18 mouse cellular contexts compared by ENCODE assay signal in the genomic region with DNA sequence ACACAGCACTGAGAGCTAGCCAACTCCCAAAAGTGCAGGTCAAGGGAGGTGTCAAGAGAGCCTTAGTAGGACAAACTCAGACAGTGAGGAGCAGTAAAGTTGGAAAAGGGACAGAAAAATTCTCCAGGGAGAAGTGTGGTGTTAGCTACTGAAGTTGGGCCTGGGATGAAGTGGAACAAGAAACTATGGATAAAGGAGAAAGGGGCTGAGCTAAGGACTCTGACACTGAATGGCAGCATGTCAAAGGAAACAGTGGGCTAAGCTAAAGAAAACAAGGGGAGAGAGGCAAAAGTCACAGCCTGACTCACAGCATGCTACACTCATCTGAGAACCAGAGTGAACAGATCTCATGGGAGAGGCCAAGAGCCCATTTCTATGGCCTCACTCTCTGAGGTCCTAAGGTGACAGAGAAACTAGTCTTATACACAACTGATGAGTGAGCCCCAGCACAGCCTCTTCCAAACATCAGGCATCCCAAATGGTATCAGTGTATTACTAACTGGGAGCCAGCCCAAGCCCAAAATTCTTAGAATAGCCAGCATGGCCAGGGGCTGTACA.
A peak's percentile ranks its signal among the peaks of the same experiment; 100 is the strongest.
DNase-seq lines count a peak whose midpoint lies in the region; ATAC-seq and TF ChIP-seq lines count a peak whose summit lies in the region.
"Had no signal": no experiment of that assay in that cellular context is flagged by ENCODE, and none has a peak within 500 bp of the region (broad histone marks: within the 10 kb centered on the region; RNA-seq: fewer than 3 reads in every experiment).

No protein-coding gene starts in this region.

- no peak overlapping the region for H3K4me3 ChIP-seq in heart, embryonic 15.5 days
- H3K4me3 ChIP-seq in liver, embryonic 13.5 days (replicated peaks), result no peak overlapping the region
- H3K4me3 ChIP-seq in liver, embryonic 11.5 days (ENCODE audit: low read depth, low read length), result no peak overlapping the region
- no peak overlapping the region for H3K4me3 ChIP-seq in embryonic facial prominence, embryonic 14.5 days (ENCODE audit: low read depth, low read length)
- no peak overlapping the region for H3K4me3 ChIP-seq in myocyte

- no peaks in the 10 kb centered on the region for H3K27me3 ChIP-seq in heart, embryonic 15.5 days
- H3K27me3 ChIP-seq in liver, embryonic 13.5 days, result no peaks in the 10 kb centered on the region
- no peaks in the 10 kb centered on the region for H3K27me3 ChIP-seq in liver, embryonic 11.5 days (replicated peaks; ENCODE audit: control insufficient read depth, insufficient read depth, low read length)
- no peaks in the 10 kb centered on the region for H3K27me3 ChIP-seq in embryonic facial prominence, embryonic 14.5 days (replicated peaks; ENCODE audit: control insufficient read depth, insufficient read depth, low read length)
- no peaks in the 10 kb centered on the region for H3K27me3 ChIP-seq in myocyte (ENCODE audit: control insufficient read depth, insufficient read depth, insufficient read length)

- TF ChIP-seq POLR2A in myocyte (IDR thresholded peaks at IDR 0.05; ENCODE audit: insufficient read length, low read depth), result no peak

- H3K4me2 ChIP-seq in heart, embryonic 15.5 days, result no peak overlapping the region
- no peak overlapping the region for H3K4me2 ChIP-seq in liver, embryonic 13.5 days
- no peak overlapping the region for H3K4me2 ChIP-seq in liver, embryonic 11.5 days
- H3K4me2 ChIP-seq in embryonic facial prominence, embryonic 14.5 days (ENCODE audit: low read depth, low read length), result no peak overlapping the region
- H3K4me2 ChIP-seq in myocyte (ENCODE audit: low read depth), result peak overlapping the region; percentile 24
- H3K4me2 ChIP-seq: heart, embryonic 11.5 days had no signal

- peak overlapping the region; percentile 93 for H3K27ac ChIP-seq in heart, embryonic 15.5 days
- peak overlapping the region; percentile 95 for H3K27ac ChIP-seq in liver, embryonic 13.5 days
- no peak overlapping the region for H3K27ac ChIP-seq in liver, embryonic 11.5 days (ENCODE audit: low read depth, low read length)
- peak overlapping the region; percentile 90 for H3K27ac ChIP-seq in embryonic facial prominence, embryonic 14.5 days (replicated peaks; ENCODE audit: low read depth, low read length)
- H3K27ac ChIP-seq: kidney, postnatal 0 days had no signal

- no peak for ATAC-seq in heart, embryonic 15.5 days (replicated peaks; ENCODE audit: insufficient number of reproducible peaks, insufficient read depth, low FRiP score, low read depth)
- no peak for ATAC-seq in liver, embryonic 13.5 days (ENCODE audit: low read depth)
- ATAC-seq in liver, embryonic 11.5 days (replicated peaks; ENCODE audit: low FRiP score), result no peak
- no peak for ATAC-seq in embryonic facial prominence, embryonic 14.5 days (ENCODE audit: low read depth)
- ATAC-seq in monocyte, adult 5-6 weeks (replicated peaks; ENCODE audit: insufficient number of reproducible peaks, low FRiP score, low TSS enrichment, poor library complexity, severe bottlenecking), result no peak
- ATAC-seq: forebrain, postnatal 0 days had no signal

- no peak for DNase-seq in heart, adult 9 months (ENCODE audit: low spot score in 2 of 2)
- no peak for DNase-seq in liver, embryonic 13.5 days
- DNase-seq in liver, embryonic 11.5 days (ENCODE audit: low spot score), result no peak
- DNase-seq in embryonic facial prominence, embryonic 14.5 days (ENCODE audit: low spot score), result no peak
- DNase-seq: adrenal gland, adult 2 months; cerebellum, adult 8-10 months; forebrain, postnatal 0 days; gastrocnemius, postnatal 10 days; kidney, adult 18-20 months; layer of hippocampus, postnatal 36 days; lung, postnatal 14 days; midbrain, embryonic 14.5 days; right cerebral cortex, postnatal 4 days had no signal

- H3K4me1 ChIP-seq in heart, embryonic 15.5 days (replicated peaks), result peaks cover 99% of the 10 kb centered on the region
- peaks cover 100% of the 10 kb centered on the region for H3K4me1 ChIP-seq in liver, embryonic 13.5 days (replicated peaks)
- peaks cover 83% of the 10 kb centered on the region for H3K4me1 ChIP-seq in liver, embryonic 11.5 days (replicated peaks; ENCODE audit: control insufficient read depth, insufficient read depth, low read length)
- peaks cover 79% of the 10 kb centered on the region for H3K4me1 ChIP-seq in embryonic facial prominence, embryonic 14.5 days (ENCODE audit: control insufficient read depth, insufficient read depth, low read length)

- H3ac ChIP-seq in myocyte (ENCODE audit: control insufficient read depth, insufficient read length), result no peak overlapping the region

- no peaks in the 10 kb centered on the region for H3K9me3 ChIP-seq in heart, embryonic 15.5 days (replicated peaks)
- no peaks in the 10 kb centered on the region for H3K9me3 ChIP-seq in liver, embryonic 13.5 days (replicated peaks)
- no peaks in the 10 kb centered on the region for H3K9me3 ChIP-seq in liver, embryonic 11.5 days (ENCODE audit: control insufficient read depth, low read length)
- no peaks in the 10 kb centered on the region for H3K9me3 ChIP-seq in embryonic facial prominence, embryonic 14.5 days (ENCODE audit: control insufficient read depth, low read length)

- peaks cover 94% of the 10 kb centered on the region for H3K79me2 ChIP-seq in myocyte (ENCODE audit: control insufficient read depth, insufficient read depth)

- no peak overlapping the region for H3K9ac ChIP-seq in heart, embryonic 15.5 days
- H3K9ac ChIP-seq in liver, embryonic 13.5 days, result peak overlapping the region; percentile 54
- H3K9ac ChIP-seq in liver, embryonic 11.5 days (ENCODE audit: low read depth, low read length), result no peak overlapping the region
- H3K9ac ChIP-seq in embryonic facial prominence, embryonic 14.5 days (ENCODE audit: low read depth, low read length), result no peak overlapping the region
- H3K9ac ChIP-seq: forebrain, postnatal 0 days had no signal

- no peaks in the 10 kb centered on the region for H3K36me3 ChIP-seq in heart, embryonic 15.5 days
- 0 out of 2 replicates have a peak, but pooled peaks cover under 1% of the 10 kb centered on the region for H3K36me3 ChIP-seq in liver, embryonic 13.5 days
- H3K36me3 ChIP-seq in liver, embryonic 11.5 days (ENCODE audit: control insufficient read depth, insufficient read depth, low read length), result no peaks in the 10 kb centered on the region
- H3K36me3 ChIP-seq in embryonic facial prominence, embryonic 14.5 days (ENCODE audit: control insufficient read depth, insufficient read depth, low read length), result no peaks in the 10 kb centered on the region
- no peaks in the 10 kb centered on the region for H3K36me3 ChIP-seq in myocyte (ENCODE audit: control insufficient read depth, insufficient read depth)

TF ChIP-seq in myocyte, 11 proteins besides CTCF, POLR2A, EP300 and RAD21:
- TF ChIP-seq REST (IDR thresholded peaks at IDR 0.05; ENCODE audit: insufficient read depth, insufficient read length), result no peak
- TF ChIP-seq TCF12 (IDR thresholded peaks at IDR 0.05; ENCODE audit: insufficient read depth, poor library complexity, severe bottlenecking), result no peak
- no peak for TF ChIP-seq TCF3 (IDR thresholded peaks at IDR 0.05; ENCODE audit: insufficient read length, low read depth)
- TF ChIP-seq POLR2AphosphoS2 (IDR thresholded peaks at IDR 0.05; ENCODE audit: insufficient read length, low read depth), result no peak
- no peak for TF ChIP-seq MYOD1 (IDR thresholded peaks at IDR 0.05; ENCODE audit: control insufficient read depth in 1 of 3, insufficient read length in 2 of 3, low read depth in 2 of 3)
- no peak for TF ChIP-seq E2F4 (IDR thresholded peaks at IDR 0.05; ENCODE audit: insufficient read depth)
- TF ChIP-seq CEBPB (IDR thresholded peaks at IDR 0.05; ENCODE audit: insufficient read depth, poor library complexity, severe bottlenecking), result no peak
- no peak for TF ChIP-seq USF1 (IDR thresholded peaks at IDR 0.05; ENCODE audit: low read depth)
- TF ChIP-seq SRF (IDR thresholded peaks at IDR 0.05; ENCODE audit: control insufficient read depth, insufficient read length, low read depth), result no peak
- no peak for TF ChIP-seq MYOG (IDR thresholded peaks at IDR 0.05; ENCODE audit: control insufficient read depth in 1 of 3, insufficient read depth in 1 of 3, insufficient read length in 2 of 3, low read depth in 2 of 3)
- TF ChIP-seq MAX (IDR thresholded peaks at IDR 0.05; ENCODE audit: low read depth), result no peak
